Mouse (Mus musculus) brain, embryonic 14.5 days (tissue): ENCODE data around the gene Prss43.

ENCODE experiments used
- CTCF ChIP-seq: fragments of 200-500 bp; IDR thresholded peaks from 2 replicates; pipeline ENCODE4 v1.5.1; 2012; ENCODE audit warnings: inconsistent platforms, mild to moderate bottlenecking, moderate library complexity, borderline replicate concordance; ENCODE audit not compliant: insufficient read depth, insufficient read length; ENCODE audit errors: extremely low read depth
- POLR2A ChIP-seq: fragments of 200-500 bp; IDR thresholded peaks from 2 replicates; pipeline ENCODE4 v1.6.1; 2012; ENCODE audit warnings: mild to moderate bottlenecking, inconsistent platforms, borderline replicate concordance; ENCODE audit not compliant: poor library complexity, insufficient read depth, insufficient read length, severe bottlenecking; ENCODE audit errors: extremely low read depth

GRCm38 (mm10) chr9:110855903-110856302 lies 29.4 kb downstream of the Prss43 start:
- TF ChIP-seq POLR2A (no peak), CTCF (no peak)
